Mouse (Mus musculus) lung, postnatal 36 days (tissue): Measurements from ENCODE around the gene Cib1.

Experiments used
- DNase-seq: peaks from one replicate; pipeline ENCODE4 v3.0.0; 2022; ENCODE audit warnings: mixed read lengths

Cib1 gene

DNA sequence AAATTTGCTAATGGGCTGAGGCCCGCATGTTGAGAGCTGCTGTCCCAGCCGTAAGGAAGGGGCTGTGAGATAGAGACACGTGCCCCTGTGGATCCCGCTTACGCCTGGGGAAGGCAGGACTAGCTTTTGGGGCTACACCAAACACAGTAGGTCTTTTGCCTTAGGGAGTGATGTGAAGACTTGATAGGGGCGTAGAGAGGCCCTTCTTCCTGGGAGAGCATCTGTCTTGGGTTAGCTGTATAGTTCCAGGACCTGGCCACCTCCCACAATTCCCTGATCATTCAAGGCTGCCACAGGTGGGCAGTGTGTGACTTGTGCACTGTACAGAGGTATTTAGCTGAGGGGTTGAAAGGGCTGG, 32.0 kb downstream of the Cib1 start:
- no peak for DNase-seq

DNA sequence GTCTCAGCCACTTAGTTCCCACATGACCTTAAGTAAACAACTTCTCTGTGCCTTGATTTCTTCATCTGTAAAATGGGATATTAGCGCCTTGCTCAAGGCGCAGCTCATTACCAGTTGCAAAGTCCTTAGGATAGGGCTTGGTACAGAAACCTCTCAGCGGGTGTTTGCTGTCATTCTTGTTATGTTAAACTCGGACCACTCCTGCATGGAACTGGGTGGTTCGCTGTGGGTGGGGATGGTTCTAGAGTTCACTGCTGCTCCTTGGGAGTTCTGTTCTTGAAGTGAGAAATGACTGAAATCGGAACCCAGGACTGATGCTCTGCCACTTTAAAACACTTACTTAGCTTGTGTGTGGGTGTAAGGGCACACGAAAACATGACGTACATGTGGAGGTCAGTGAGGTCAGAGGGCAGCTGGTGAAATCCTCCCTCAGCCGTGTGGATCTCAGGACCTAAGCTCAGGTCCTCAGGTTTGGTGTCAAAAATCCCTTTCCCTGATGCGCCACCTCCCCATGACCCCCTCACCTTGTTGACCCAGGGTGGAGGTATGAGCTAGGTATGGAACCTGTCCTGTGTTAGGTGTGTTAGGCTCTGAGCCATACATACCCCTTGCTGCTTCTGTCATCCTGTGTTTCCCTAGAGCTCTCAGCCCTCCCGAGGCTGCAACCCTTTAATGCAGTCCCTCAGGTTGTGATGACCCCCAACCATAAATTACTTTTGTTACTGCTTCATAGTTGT, 32.6 kb downstream of the Cib1 start:
- DNase-seq = no peak

DNA sequence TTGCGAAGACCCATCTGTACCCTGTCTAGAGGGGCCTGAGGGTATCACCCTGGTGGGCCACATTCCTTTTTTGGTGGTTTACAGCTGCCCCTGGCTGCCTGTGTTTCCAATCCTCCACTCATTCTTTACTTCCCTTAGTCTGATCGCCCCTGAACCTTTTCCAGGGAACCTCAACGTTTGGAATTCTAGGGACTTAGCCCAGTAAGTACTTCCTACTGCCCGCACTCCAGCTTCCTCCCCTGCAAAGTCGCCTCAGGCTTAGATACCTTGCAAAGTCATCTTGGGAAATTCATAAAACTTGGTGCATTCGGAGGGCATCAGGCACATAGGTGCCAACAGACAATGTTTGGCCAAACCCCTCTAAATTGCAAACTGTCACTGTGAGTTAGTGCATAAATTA, 33.3 kb downstream of the Cib1 start:
- DNase-seq = no peak

DNA sequence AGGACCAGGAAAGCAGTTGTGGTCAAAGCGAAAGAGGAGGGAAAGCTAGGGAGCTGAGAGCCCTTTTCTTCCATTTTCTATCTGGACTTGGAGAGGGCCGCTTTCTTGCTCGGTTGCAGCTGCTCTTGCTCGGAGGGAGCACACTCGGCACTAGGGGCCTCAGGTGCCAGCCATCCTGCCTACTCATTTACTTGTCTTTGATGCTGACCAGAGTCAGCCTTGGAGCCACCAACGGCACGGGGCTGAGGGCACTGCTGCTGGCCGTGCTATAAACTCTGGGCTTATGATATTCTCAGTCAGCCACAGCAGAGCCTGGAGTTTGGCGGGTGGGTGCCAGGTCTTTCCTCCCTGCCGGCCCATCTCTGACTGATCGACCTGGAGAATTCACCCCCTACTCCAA, 33.8 kb downstream of the Cib1 start:
- no peak for DNase-seq

- peak; percentile 87 for DNase-seq
Observed at GRCm38 (mm10) chr7:80197941-80198778, 34.5 kb downstream of the Cib1 start.

DNA sequence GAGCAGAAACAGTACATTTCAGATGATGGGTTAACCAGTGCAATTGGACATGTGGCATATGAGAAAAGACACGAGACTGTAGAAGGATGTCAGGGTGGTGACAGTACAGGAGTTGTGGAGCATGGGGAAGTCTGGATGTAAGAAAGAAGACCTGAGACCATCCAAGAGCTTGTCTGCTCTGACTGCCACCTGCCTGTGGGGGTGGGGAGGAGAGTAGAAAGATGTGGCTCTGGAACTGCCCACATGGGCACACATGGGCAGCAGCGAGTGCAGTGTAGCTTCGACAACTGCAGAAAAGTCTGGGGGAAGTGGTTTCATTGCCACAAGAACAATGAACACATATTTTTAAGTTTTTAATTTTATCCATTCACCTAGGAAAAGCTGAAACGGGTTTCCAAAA, 35.2 kb downstream of the Cib1 start:
- DNase-seq = no peak

GRCm38 (mm10) chr7:80195576-80196263, 36.9 kb downstream of the Cib1 start:
- DNase-seq = no peak

GRCm38 (mm10) chr7:80195146-80195545, 37.5 kb downstream of the Cib1 start:
- no peak for DNase-seq

- no peak for DNase-seq
Observed at GRCm38 (mm10) chr7:80193941-80194739, 38.5 kb downstream of the Cib1 start.

GRCm38 (mm10) chr7:80192226-80193061, 40.2 kb downstream of the Cib1 start:
- peak; percentile 95 for DNase-seq

- peak; percentile 92 for DNase-seq
Observed at GRCm38 (mm10) chr7:80191455-80191854, 41.2 kb downstream of the Cib1 start.

DNA sequence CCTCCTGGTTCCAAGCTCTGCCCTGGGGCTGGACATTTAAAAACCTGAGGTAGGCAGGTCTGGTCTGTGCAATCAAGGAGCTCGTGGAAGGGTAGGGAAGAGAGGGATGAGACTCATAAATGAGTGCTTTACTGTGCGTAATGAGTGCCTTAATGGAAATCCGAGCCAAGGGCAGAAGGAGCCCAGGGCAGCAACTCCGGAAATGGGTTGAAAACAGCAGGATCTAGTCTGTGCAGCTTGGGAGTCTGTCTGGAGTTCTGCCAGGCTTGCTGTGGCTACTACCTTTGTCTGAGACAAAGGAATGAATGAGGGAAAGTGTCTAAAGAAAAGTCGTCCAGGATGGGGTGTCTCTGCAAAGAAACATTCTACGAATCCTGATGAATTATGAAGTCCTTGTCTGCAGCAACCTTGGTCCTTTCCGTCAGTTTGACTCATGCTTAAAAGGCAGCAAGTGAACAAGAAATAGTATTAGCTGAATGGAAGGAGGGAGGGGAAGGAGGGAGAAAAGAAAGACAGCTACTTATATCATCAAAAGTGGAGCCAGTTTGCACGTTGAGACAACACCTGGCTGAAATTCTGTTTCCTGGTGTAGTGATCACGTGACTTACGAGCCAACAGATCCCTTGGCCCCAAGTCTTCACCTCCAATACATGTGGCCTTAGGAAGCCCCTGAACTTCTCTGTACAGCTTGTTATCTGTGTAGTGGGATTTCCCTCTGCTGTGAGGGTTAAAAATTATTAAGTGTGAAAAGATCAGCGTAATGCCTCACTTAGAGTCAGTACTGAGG, 43.3 kb downstream of the Cib1 start:
- DNase-seq = no peak

DNA sequence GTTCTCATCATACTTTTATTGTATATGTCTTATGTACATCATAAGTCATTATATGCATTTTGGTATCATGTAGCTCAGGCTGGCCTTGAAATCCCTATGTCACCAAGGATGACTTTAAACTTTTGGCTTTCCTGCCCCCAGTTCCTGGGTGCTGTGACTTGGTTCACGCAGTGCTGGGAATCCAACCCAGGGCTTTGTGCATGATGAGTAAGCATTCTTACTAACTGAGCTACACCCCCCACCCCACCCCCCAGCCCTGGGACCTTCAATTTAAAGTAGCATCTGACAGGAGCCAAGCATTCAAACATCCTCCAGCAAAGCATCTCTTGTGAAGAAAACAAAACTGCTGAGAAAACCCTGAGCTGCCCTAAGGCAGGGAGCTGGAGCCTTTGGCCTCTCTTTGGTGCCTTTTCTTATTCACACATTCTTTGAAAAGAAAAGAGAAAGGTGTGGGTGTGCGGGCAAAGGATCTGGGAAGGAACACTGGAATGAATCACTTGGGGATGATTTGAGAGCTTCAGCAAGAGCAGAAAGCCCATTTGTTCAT, 44.0 kb downstream of the Cib1 start:
- no peak for DNase-seq

DNA sequence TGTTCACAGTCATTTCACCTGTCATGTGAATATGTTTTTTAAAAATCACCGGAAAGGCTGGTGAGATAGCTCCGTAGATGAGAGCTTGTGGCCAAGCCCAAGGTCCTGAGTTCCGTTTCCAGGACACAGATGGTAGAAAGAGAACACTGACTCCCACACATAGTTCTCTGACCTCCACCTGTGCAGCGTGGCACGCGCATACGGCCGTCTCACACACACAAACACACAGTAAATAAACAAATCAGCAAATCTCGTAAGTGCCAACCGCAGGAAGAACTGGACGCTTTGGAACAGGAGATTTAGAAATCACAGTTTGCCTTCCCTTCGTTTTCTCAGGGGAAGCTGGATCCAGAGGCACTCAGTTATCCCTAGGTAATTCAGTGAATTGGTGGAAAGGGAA, 45.1 kb downstream of the Cib1 start:
- DNase-seq = no peak

GRCm38 (mm10) chr7:80186531-80187296, 45.9 kb downstream of the Cib1 start, which contains the start of gene Sema4b:
Sema4b (plus strand) TSS chr7:80186841.
- DNase-seq = peak; percentile 91

DNA sequence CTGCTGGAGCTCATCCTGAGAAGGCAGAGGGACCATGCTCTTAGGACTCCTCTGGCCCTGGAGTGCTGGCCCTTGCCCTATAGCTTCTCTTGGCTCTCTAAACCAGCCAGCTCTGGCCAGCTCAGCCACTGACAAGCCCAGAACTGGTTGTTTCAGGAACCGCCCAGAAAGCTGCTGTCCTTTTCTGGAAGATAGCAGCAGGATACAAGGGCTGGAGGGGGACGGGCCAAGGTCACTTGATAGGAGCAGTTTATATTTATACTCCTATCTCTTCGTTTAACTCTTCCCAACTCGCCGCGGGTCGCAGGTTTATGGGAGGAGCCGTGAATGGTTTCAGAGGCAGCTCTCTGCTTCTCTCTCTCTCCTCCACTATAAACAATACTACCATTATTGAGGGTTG, 46.6 kb downstream of the Cib1 start:
- DNase-seq = no peak

DNA sequence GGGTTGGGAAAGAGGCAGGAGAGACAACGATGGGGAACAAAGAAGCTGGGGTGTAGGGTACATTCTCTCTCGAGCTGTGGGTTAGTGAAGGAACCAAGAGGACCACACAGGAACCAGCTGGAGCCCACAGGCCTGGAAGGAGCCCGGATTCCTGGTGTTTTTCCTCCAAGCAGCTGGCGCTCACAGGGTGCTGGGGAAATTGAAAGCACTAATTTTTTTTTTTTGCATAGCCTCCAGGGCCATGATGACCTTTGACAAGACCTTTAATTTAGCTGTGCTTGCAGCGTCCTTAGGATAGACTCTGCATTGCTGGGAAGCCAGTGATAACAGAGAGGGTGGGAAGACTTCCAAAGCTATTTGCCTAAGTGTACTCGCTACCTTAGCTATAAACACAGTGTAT, 47.6 kb downstream of the Cib1 start:
- DNase-seq = no peak

DNA sequence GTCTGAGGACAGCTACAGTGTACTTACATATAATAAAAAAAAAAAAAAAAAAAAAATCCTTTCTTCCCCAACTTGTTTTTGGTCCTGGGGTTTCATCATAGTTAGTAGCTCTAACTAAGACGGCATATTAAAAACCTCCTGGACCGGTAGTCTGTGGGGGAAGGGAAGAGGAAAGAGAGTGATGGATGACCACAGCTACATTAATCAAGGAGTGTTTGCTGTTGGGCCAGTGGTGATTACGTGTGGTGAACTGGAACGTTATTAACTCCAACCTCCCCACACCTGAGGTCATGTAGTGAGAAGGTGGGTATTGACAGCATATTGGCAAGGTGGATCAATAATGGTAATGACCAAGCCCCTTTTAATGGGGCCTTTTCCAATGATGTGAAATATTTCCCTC, 48.1 kb downstream of the Cib1 start:
- no peak for DNase-seq

GRCm38 (mm10) chr7:80183969-80184368, 48.6 kb downstream of the Cib1 start:
- DNase-seq = no peak

DNA sequence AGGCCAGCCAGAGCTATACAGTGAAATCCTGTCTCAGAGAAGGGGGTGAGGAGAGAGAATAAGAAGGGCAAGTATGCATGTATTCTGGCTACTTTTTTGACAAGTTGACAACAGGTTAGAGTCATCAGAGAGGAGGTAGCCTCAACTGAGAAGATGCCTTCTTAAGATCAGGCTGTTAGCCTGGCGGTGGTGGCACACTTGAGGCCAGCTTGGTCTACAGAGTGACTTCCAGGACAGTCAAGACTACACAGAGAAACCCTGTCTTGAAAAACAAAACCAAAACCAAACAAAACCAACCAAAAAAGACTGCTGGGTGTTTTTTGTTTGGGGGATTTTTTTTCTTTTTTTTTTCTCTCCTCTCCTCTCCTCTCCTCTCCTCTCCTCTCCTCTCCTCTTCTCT, 49.1 kb downstream of the Cib1 start:
- no peak for DNase-seq
